Mouse (Mus musculus): Measurements from ENCODE around the gene Ptbp1.

DNA sequence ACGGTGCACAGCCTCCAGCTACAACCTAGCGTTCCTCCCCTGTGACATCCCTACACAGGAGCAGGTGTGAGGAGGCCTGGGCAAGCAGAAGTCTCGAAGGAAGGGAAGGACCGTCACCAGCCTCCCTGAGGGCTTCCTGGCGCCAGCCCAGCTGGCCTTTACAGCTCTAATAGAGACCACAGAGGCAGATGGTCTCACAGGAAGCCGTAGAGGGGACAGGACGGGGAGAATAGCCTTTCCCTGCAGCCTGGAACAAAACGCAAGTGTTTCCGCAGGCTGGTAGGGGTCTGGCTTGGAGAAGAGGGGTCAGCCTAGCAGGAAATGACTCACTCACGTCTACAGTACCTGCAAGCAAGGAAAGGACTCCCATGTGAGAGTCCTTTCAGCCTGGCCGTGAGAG is 46.4 kb upstream of the Ptbp1 start:
- TF ChIP-seq TAL1 (IDR thresholded peaks at IDR 0.05; ENCODE audit: low read length) = no peak
- TF ChIP-seq GATA1 (IDR thresholded peaks at IDR 0.05; ENCODE audit: low read length) = no peak

Measured in erythroblast, embryonic 14.5 days (primary cell).